Mouse (Mus musculus): ENCODE results near the gene BC024063. TPM values are rescaled to one million over a fixed set of nuclear protein-coding genes. Genes with fewer than 3 reads are reported as not detected.
"Not testable (repeated sequence)": the region's sequence is repeated elsewhere in the genome, so short reads cannot be mapped to it uniquely, and the experiment has no call there.

The BC024063 gene
- polyA plus RNA-seq (2015; fragmentation: Nextera tagmentation; extraction: Ambion mirVana), result 0.92 and 1.4 TPM in 2 replicates

DNA sequence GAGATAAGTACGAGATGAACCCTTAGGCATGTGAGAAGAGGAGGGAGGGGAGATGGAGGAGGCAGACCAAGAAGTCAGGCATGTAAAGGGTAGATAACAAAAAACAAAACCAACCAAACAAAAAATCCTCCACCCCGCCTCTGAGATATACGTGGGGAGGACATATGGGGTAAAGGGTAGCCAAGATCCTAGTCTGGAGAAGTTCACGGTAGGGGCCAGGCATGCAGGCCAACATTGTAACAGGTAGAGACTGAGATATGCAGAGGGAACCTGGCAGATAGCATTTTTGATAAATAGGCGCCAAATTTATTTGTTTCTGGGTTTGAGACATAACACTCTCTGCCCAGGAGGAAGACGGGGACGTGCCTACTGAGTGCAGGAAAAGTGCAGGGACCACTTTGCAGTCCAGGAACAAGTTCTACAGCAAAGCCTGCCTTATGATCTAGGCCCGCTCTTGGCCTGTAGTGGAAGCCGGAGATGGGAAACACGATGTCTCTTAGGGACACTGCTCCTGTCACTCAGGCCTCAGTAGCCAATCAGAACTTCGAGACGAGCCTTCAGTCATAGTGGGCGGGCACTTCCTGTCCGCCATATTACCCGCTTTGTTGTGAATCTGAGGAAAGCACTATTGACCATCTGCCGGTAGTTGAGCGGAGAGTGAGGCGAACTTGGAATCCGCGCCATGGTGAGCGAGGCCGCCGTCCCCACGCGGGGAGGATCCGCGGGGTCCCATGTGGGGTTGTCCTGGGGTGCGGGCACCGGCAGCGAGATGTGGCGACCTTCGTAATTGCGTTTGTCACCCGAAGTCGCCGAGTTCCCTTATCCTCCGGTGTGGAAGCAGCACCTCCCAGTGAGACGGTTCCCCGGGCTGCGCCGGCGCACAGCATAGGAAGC, at the start of gene BC024063:
Gene BC024063, plus strand, starts transcription at position 626 of the 894 bp plus-strand sequence.
- Histone ChIP-seq H3K4me3 (ENCODE audit: low read depth, low read length) (peak within 1 kb of the TSS; percentile 46), H3K4me2 (replicated peaks; ENCODE audit: low read depth) (peak within 1 kb of the TSS; percentile 61), H3K27ac (ENCODE audit: low read depth, low read length) (peak within 1 kb of the TSS; percentile 75), H3K9ac (ENCODE audit: low read depth, low read length) (0 out of 2 replicates have a peak within 1 kb of the TSS, but pooled peaks have one; percentile 37)
- H3K9me3 ChIP-seq (ENCODE audit: control insufficient read depth); H3K27me3 ChIP-seq (replicated peaks; ENCODE audit: control insufficient read depth, insufficient read depth, low read length); H3K4me1 ChIP-seq (replicated peaks; ENCODE audit: control insufficient read depth, insufficient read depth, low read length); H3K36me3 ChIP-seq (ENCODE audit: control insufficient read depth, insufficient read depth): not testable (repeated sequence)
- ATAC-seq, result peak; percentile 96
- 18% methylated on average over 42 of the region's 42 CpGs for WGBS

DNA sequence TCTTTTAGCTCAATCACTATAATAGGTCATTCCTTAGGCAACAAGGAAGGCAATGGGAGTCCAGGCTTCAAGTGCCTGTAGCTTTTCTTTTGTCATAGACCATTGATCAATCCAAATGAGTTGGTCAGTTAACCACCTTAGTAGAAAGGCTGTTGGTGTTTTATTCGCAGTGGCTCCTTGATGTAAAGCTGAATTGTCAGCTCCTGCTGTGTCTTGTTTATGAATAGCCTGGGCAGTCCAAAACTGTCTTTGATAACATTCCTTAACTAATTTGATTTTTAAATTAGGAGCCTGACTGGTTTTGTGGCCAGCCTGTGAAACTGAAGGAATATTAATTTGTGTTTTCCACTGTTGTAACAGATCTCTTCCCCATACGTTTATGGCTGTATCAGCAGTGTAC, 41.0 kb upstream of the BC024063 start:
- Histone ChIP-seq H3K4me2 (replicated peaks; ENCODE audit: low read depth) (no peak overlapping the region), H3K4me3 (ENCODE audit: low read depth, low read length) (no peak overlapping the region), H3K9ac (ENCODE audit: low read depth, low read length) (no peak overlapping the region), H3K9me3 (ENCODE audit: control insufficient read depth) (no peaks in the 10 kb centered on the region), H3K27ac (ENCODE audit: low read depth, low read length) (no peak overlapping the region), H3K4me1 (replicated peaks; ENCODE audit: control insufficient read depth, insufficient read depth, low read length) (no peaks in the 10 kb centered on the region), H3K36me3 (ENCODE audit: control insufficient read depth, insufficient read depth) (no peaks in the 10 kb centered on the region), H3K27me3 (replicated peaks; ENCODE audit: control insufficient read depth, insufficient read depth, low read length) (no peaks in the 10 kb centered on the region)
- ATAC-seq, result no peak
- TF ChIP-seq CTCF (IDR thresholded peaks at IDR 0.05; ENCODE audit: low read depth), result no peak
- 68% methylated on average over 2 of the region's 2 CpGs for WGBS

DNA sequence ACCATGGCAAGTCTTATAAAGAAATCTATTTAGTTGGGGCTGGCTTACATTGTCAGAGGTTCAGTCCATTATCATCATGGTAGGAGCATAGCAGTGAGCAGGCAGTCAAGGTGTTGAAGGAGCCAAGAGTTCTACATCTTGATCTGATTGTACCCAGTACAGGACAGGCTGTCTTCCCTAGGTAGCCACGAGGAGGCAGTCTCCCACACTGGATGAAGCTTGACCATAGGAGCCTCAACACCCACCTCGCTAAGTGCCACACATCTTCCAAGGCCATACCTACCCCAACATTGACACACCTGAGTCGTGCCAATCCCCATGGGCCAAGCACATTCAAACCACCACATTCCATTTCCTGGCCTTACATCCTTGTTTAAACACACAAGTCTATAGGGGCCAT, 36.5 kb upstream of the BC024063 start:
- H3K27me3 ChIP-seq (replicated peaks; ENCODE audit: control insufficient read depth, insufficient read depth, low read length), result no peaks in the 10 kb centered on the region
- no peak overlapping the region for H3K9ac ChIP-seq (ENCODE audit: low read depth, low read length)
- ATAC-seq, result no peak
- no peak overlapping the region for H3K4me3 ChIP-seq (ENCODE audit: low read depth, low read length)
- TF ChIP-seq CTCF (IDR thresholded peaks at IDR 0.05; ENCODE audit: low read depth), result no peak
- H3K36me3 ChIP-seq (ENCODE audit: control insufficient read depth, insufficient read depth), result no peaks in the 10 kb centered on the region
- H3K4me2 ChIP-seq (replicated peaks; ENCODE audit: low read depth), result no peak overlapping the region
- no peak overlapping the region for H3K27ac ChIP-seq (ENCODE audit: low read depth, low read length)
- H3K9me3 ChIP-seq (ENCODE audit: control insufficient read depth), result peaks cover 15% of the 10 kb centered on the region
- no peaks in the 10 kb centered on the region for H3K4me1 ChIP-seq (replicated peaks; ENCODE audit: control insufficient read depth, insufficient read depth, low read length)
- 87% methylated on average over 3 of the region's 3 CpGs for WGBS

DNA sequence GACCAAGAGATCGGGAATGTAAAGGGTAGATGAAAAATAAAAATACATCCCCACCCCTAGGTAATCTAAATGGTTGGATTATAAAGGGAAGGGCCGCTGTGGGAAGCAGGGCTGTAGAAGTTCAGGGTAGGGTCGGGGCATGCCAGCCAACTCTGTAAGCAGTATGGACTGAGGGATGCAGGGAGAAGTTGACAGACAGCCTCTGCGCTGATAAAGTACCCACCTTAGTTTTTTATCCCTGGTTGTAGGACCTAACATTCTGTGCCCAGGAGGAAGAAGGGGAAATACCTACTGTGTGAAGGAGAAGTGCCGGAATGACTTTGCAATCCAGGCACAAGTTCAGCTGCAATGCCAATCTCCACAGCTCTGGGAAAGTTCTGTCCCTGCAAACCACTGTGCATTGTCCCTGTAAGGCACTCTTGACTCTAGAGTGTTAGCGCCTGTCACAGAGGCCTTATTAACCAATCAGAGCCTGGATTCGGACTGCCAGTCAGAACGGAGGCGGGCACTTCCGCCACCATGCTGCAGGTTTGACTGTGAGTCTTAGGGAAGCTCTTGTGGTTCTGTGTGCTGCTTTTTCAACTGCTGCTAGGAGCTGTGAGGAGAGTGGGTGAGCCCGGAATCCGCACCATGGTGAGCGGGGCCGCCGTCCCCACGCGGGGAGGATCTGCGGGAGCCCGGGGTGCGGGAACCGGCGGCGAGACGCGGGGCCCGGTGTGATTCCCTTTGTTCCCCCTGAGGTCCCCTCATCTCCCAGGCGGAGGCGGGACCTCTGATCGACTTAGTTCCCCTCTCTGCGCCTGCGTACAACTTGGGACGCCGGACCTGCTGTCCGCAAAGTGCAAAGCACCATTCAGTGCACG, 35.3 kb upstream of the BC024063 start, which contains the start of gene Zfp873:
Gene Zfp873, plus strand, starts transcription at position 527 of the 863 bp plus-strand sequence.
- no peaks in the 10 kb centered on the region for H3K4me1 ChIP-seq (replicated peaks; ENCODE audit: control insufficient read depth, insufficient read depth, low read length)
- 7% methylated on average over 35 of the region's 35 CpGs for WGBS
- H3K27me3 ChIP-seq (replicated peaks; ENCODE audit: control insufficient read depth, insufficient read depth, low read length), result no peaks in the 10 kb centered on the region
- H3K27ac ChIP-seq (ENCODE audit: low read depth, low read length), result peak within 1 kb of the TSS; percentile 86
- H3K9ac ChIP-seq (ENCODE audit: low read depth, low read length), result peak within 1 kb of the TSS; percentile 35
- TF ChIP-seq CTCF (IDR thresholded peaks at IDR 0.05; ENCODE audit: low read depth), result no peak
- H3K9me3 ChIP-seq (ENCODE audit: control insufficient read depth), result peaks cover 27% of the 10 kb centered on the region
- peak within 1 kb of the TSS; percentile 56 for H3K4me3 ChIP-seq (ENCODE audit: low read depth, low read length)
- peak; percentile 99 for ATAC-seq
- H3K4me2 ChIP-seq (replicated peaks; ENCODE audit: low read depth), result peak within 1 kb of the TSS; percentile 61
- 0 out of 2 replicates have a peak, but pooled peaks cover 3% of the 10 kb centered on the region for H3K36me3 ChIP-seq (ENCODE audit: control insufficient read depth, insufficient read depth)

DNA sequence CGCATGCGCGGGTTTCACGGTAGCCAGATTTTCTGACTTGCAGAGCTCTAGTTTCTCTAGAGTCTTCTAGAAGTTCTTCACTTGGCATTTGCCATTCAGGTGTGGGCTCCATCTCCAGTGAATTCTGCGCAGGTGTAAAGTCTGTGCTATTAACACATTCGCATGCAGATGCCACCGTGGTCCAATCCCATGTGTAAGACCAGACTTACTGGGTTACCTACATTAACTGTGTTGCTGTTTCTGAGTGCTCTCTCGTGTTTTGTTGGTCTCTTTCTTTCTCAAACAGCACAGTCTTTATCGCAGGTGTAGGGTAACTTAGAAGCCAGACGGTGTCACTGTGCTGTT, 34.7 kb upstream of the BC024063 start:
- Histone ChIP-seq H3K9me3 (ENCODE audit: control insufficient read depth) (peaks cover 27% of the 10 kb centered on the region), H3K4me3 (ENCODE audit: low read depth, low read length) (peak overlapping the region; percentile 56), H3K27ac (ENCODE audit: low read depth, low read length) (peak overlapping the region; percentile 86; the same call in 1 of the 2 replicates), H3K9ac (ENCODE audit: low read depth, low read length) (peak overlapping the region; percentile 35), H3K4me2 (replicated peaks; ENCODE audit: low read depth) (peak overlapping the region; percentile 61)
- H3K4me1 ChIP-seq (replicated peaks; ENCODE audit: control insufficient read depth, insufficient read depth, low read length); H3K27me3 ChIP-seq (replicated peaks; ENCODE audit: control insufficient read depth, insufficient read depth, low read length); H3K36me3 ChIP-seq (ENCODE audit: control insufficient read depth, insufficient read depth); ATAC-seq: not testable (repeated sequence)
- TF ChIP-seq CTCF (IDR thresholded peaks at IDR 0.05; ENCODE audit: low read depth), result 0 out of 2 replicates have a peak, but pooled peaks have one; percentile 1
- WGBS, result 18% methylated on average over 10 of the region's 10 CpGs

DNA sequence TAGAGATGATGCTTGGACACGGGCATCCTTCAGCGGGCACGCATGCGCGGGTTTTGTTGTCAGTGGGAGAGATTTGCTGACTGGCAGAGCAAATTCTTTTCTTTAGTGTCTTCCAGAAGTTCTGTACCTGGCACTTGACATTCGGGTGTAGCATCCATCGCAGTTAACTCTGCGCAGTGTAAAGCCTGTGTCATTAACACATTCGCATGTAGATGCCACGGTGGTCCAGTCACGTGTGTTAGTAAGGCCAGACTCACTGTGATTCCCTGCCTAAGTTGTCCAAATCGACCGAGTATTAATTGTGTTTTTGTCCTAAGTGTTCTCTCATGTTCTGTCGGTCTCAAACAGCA, 444 bp downstream of the BC024063 start:
- H3K9me3 ChIP-seq (ENCODE audit: control insufficient read depth); H3K36me3 ChIP-seq (ENCODE audit: control insufficient read depth, insufficient read depth); H3K27ac ChIP-seq (ENCODE audit: low read depth, low read length); ATAC-seq; H3K27me3 ChIP-seq (replicated peaks; ENCODE audit: control insufficient read depth, insufficient read depth, low read length); H3K4me1 ChIP-seq (replicated peaks; ENCODE audit: control insufficient read depth, insufficient read depth, low read length); H3K9ac ChIP-seq (ENCODE audit: low read depth, low read length): not testable (repeated sequence)
- Histone ChIP-seq H3K4me3 (ENCODE audit: low read depth, low read length) (peak overlapping the region; percentile 46), H3K4me2 (replicated peaks; ENCODE audit: low read depth) (peak overlapping the region; percentile 61)
- WGBS, result 12% methylated on average over 14 of the region's 14 CpGs

Measured in intestine, postnatal 0 days (tissue).